Mouse (Mus musculus) layer of hippocampus, postnatal 14 days (tissue): ENCODE data around the gene Ublcp1. TPM values are rescaled to one million over a fixed set of nuclear protein-coding genes. Genes with fewer than 3 reads are reported as not detected.

Source experiments
- DNase-seq, 2 experiments: peaks; one replicate each; pipeline ENCODE4 v3.0.0; 2021 to 2022; ENCODE audit warnings: low spot score in 2 of 2, mixed read lengths in 1 of 2
- microRNA-seq, 2 experiments: library from miRNA; unstranded; fragments of <30 nt; microRNA quantifications; one replicate each; pipeline ENCODE4 v1.2.0; 2021
- total RNA-seq, 2 experiments: library from RNA; stranded (reverse); gene quantifications; 2 replicates each; pipeline ENCODE4 v1.2.3; 2021

The Ublcp1 gene
- total RNA-seq, 2 experiments from 2014 or later = 42.9 to 46.1 TPM

- DNase-seq = no peak
These were observed 47.0 kb downstream of the Ublcp1 start for GRCm38 (mm10) chr11:44423261-44423660.

GRCm38 (mm10) chr11:44422337-44423111, 47.8 kb downstream of the Ublcp1 start:
- no peak for DNase-seq

DNA sequence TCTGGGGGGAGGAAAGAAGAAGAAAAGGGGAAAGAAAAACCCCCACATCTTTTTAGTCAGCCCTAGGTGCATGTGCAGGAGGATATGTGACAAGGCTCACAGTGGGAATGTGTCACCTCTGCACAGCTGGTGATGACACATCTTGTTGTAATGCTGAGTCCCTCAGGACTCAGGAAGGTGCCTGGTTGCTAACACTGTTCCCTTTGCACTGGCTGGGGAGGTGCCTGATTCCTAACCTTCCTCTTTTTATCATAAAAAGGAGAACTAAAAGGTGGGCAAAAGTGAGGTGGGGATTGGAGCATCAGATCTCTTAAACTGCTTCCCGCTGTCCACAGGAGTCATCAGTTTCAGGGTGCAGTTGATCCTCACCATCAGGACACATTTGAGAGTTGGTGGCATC, 52.9 kb downstream of the Ublcp1 start:
- no peak for DNase-seq

- DNase-seq = no peak
These were observed 55.7 kb downstream of the Ublcp1 start for GRCm38 (mm10) chr11:44414605-44415004.

DNA sequence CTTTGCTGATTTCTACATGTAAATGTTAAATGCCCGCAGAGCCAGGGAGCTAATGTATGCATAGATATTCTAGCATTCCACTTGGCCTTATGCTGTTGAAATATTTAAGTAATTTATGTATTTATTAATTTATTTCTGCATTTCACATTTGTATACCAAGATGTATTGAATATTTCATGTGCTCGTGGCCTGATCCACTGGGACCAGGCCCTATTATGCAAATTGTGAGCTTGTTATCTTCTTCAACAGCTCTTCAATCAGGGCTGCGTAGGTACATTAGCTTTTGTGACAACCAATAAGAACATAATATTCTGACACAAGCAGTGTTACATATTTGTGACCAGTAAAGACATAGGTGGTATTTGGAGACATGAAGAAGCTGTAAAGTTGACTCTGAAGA, 56.9 kb downstream of the Ublcp1 start:
- no peak for DNase-seq

DNA sequence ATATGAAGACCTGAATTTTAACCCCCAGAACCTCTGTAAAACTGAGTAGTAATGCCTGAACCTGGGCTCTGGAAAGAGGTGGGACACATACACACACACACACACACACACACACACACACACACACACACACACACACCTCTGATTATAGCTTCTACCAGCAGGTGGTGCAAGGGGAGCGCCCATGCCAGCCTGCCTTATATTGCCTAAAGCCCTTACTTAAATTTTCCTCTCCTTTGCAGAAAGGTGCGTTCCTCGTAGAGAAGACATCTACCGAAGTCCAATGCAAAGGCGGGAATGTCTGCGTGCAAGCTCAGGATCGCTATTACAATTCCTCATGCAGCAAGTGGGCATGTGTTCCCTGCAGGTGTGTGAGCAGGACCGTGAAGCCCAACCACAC, 58.0 kb downstream of the Ublcp1 start:
- DNase-seq = no peak

- no peak for DNase-seq
These were observed 59.9 kb downstream of the Ublcp1 start for GRCm38 (mm10) chr11:44410413-44410812.

DNA sequence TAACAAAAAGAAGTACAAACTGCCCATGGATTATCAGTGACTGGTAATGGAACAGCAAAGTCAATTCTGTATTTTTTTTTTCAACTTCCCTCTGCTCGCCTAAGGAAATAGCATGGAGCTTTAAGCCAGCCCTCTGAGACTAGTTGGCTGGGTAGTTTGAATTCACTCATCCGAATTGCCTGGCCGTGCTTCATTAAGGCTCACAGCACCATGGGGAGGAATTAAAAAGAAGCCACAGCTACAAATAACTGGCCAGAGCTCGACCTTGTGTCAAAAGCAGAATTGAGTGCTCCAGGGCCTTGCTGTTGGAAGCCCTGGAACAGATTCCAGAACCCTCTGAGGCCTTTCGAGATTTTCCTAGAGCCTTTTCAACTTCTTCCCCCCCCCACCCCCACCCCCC, 61.7 kb downstream of the Ublcp1 start:
- DNase-seq = peak in 1 of 2 experiments; percentile 8

- DNase-seq = no peak
These were observed 63.8 kb downstream of the Ublcp1 start for GRCm38 (mm10) chr11:44406457-44406856.

- no peak for DNase-seq
These were observed 64.3 kb downstream of the Ublcp1 start for GRCm38 (mm10) chr11:44405961-44406360.

- DNase-seq = no peak
These were observed 65.2 kb downstream of the Ublcp1 start for GRCm38 (mm10) chr11:44405113-44405512.

Small RNAs within 50 kb of the gene (microRNA-seq; reads per million reads assigned to microRNA genes)
- 0 reads per million in 2 experiments for gene Gm22121

Other genes with a start within 250 kb of the Ublcp1 start
- not detected for gene Il12b, start 70.4 kb downstream of the Ublcp1 start, total RNA-seq
- gene Rnf145, start 48.5 kb upstream of the Ublcp1 start, total RNA-seq = 100 to 1,000 TPM; 102 to 103 TPM
- gene Ebf1, start 146.8 kb upstream of the Ublcp1 start, total RNA-seq = 1 to 10 TPM; 4.8 to 6.1 TPM